Mouse (Mus musculus): ENCODE measurements around the gene Tbc1d22a. TPM values are rescaled to one million over a fixed set of nuclear protein-coding genes. Genes with fewer than 3 reads are reported as not detected.

Tbc1d22a gene
- polyA plus RNA-seq, 1 experiment, result 54.8 TPM

- TF ChIP-seq POLR2A (IDR thresholded peaks at IDR 0.05; ENCODE audit: low read depth, low read length) (no peak), CTCF (IDR thresholded peaks at IDR 0.05; ENCODE audit: extremely low read depth, insufficient read length, insufficient replicate concordance, low read depth, low read length) (no peak)
- H3K4me1 ChIP-seq (ENCODE audit: control insufficient read depth, insufficient read depth, insufficient read length, low read length), result peaks cover 2% of the 10 kb centered on the region; the same call in 1 of the 2 replicates
- H3K27me3 ChIP-seq (ENCODE audit: control insufficient read depth, insufficient read depth, low read length), result no peaks in the 10 kb centered on the region
- H3K36me3 ChIP-seq (ENCODE audit: control insufficient read depth, insufficient read depth, low read length), result peaks cover 2% of the 10 kb centered on the region; the same call in 1 of the 2 replicates
- H3K27ac ChIP-seq (ENCODE audit: insufficient read depth, low read depth, low read length), result no peak overlapping the region
- no peak overlapping the region for H3K4me3 ChIP-seq (ENCODE audit: low read depth, low read length)
- WGBS, result 94% methylated on average over 4 of the region's 4 CpGs
Measured at GRCm38 (mm10) chr15:86260111-86260510, 45.9 kb downstream of the Tbc1d22a start.

DNA sequence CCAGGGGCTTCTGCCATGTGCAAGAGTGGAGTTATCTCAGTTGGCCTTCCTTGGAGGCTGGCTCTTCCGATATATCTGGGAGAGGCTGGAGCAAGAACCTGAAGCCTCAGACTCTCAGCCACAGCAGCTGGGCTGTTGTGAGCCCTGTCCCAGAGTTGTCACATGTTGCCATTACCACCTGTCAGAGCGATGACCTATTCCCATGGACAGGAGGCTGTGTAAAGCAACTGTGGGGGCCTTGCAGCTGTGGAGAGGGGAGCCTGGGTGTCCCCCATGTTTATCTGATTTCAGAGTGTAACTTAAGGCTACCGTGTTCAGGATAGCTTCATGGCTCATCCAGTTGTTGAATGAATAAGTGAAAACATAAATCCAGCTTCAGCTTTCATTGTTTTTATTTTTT is 50.1 kb downstream of the Tbc1d22a start:
- Histone ChIP-seq H3K27me3 (ENCODE audit: control insufficient read depth, insufficient read depth, low read length) (no peaks in the 10 kb centered on the region), H3K36me3 (ENCODE audit: control insufficient read depth, insufficient read depth, low read length) (peaks cover 2% of the 10 kb centered on the region; the same call in 1 of the 2 replicates), H3K4me1 (ENCODE audit: control insufficient read depth, insufficient read depth, insufficient read length, low read length) (peaks cover 6% of the 10 kb centered on the region; the same call in 1 of the 2 replicates), H3K4me3 (ENCODE audit: low read depth, low read length) (no peak overlapping the region), H3K27ac (ENCODE audit: insufficient read depth, low read depth, low read length) (no peak overlapping the region)
- WGBS, result 86% methylated on average over 3 of the region's 3 CpGs
- TF ChIP-seq POLR2A (IDR thresholded peaks at IDR 0.05; ENCODE audit: low read depth, low read length), result no peak

GRCm38 (mm10) chr15:86264803-86265202 is 50.5 kb downstream of the Tbc1d22a start:
- TF ChIP-seq POLR2A (IDR thresholded peaks at IDR 0.05; ENCODE audit: low read depth, low read length), result no peak
- no peak for TF ChIP-seq CTCF (IDR thresholded peaks at IDR 0.05; ENCODE audit: extremely low read depth, insufficient read length, insufficient replicate concordance, low read depth, low read length)
- 80% methylated on average over 7 of the region's 7 CpGs for WGBS
- no peak overlapping the region for H3K4me3 ChIP-seq (ENCODE audit: low read depth, low read length)
- peaks cover 2% of the 10 kb centered on the region; the same call in 1 of the 2 replicates for H3K36me3 ChIP-seq (ENCODE audit: control insufficient read depth, insufficient read depth, low read length)
- H3K27ac ChIP-seq (ENCODE audit: insufficient read depth, low read depth, low read length), result no peak overlapping the region
- H3K27me3 ChIP-seq (ENCODE audit: control insufficient read depth, insufficient read depth, low read length), result no peaks in the 10 kb centered on the region
- H3K4me1 ChIP-seq (ENCODE audit: control insufficient read depth, insufficient read depth, insufficient read length, low read length), result peaks cover 6% of the 10 kb centered on the region; the same call in 1 of the 2 replicates

GRCm38 (mm10) chr15:86266975-86267374 is 52.7 kb downstream of the Tbc1d22a start:
- 79% methylated on average over 4 of the region's 4 CpGs for WGBS
- TF ChIP-seq CTCF (IDR thresholded peaks at IDR 0.05; ENCODE audit: extremely low read depth, insufficient read length, insufficient replicate concordance, low read depth, low read length), result no peak
- TF ChIP-seq POLR2A (IDR thresholded peaks at IDR 0.05; ENCODE audit: low read depth, low read length), result no peak
- H3K4me1 ChIP-seq (ENCODE audit: control insufficient read depth, insufficient read depth, insufficient read length, low read length), result peaks cover 6% of the 10 kb centered on the region; the same call in 1 of the 2 replicates
- no peak overlapping the region for H3K27ac ChIP-seq (ENCODE audit: insufficient read depth, low read depth, low read length)
- no peaks in the 10 kb centered on the region for H3K27me3 ChIP-seq (ENCODE audit: control insufficient read depth, insufficient read depth, low read length)
- H3K4me3 ChIP-seq (ENCODE audit: low read depth, low read length), result no peak overlapping the region
- H3K36me3 ChIP-seq (ENCODE audit: control insufficient read depth, insufficient read depth, low read length), result no peaks in the 10 kb centered on the region

DNA sequence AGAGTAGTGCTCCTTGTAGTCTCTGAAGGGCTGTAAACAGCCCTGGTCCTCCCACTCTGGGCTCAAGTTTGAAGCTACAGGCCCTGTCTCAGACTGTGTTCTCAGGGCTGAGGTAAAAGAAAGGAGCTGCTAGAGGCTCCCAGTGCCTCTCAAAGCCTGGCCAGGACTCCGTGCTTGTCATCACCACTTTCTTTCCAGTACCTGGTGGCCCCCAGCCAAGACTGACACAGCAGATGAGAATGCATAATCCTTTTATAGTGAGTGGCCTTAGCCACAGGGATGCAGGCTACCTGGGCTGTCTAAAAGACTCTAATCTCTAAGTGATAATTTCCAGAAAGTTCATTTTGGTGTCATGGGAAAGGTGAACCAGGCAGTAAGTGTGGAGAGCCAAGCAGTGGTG is 54.3 kb downstream of the Tbc1d22a start:
- TF ChIP-seq POLR2A (IDR thresholded peaks at IDR 0.05; ENCODE audit: low read depth, low read length) (no peak), CTCF (IDR thresholded peaks at IDR 0.05; ENCODE audit: extremely low read depth, insufficient read length, insufficient replicate concordance, low read depth, low read length) (no peak)
- H3K27me3 ChIP-seq (ENCODE audit: control insufficient read depth, insufficient read depth, low read length), result no peaks in the 10 kb centered on the region
- peaks cover 6% of the 10 kb centered on the region; the same call in 1 of the 2 replicates for H3K4me1 ChIP-seq (ENCODE audit: control insufficient read depth, insufficient read depth, insufficient read length, low read length)
- H3K36me3 ChIP-seq (ENCODE audit: control insufficient read depth, insufficient read depth, low read length), result no peaks in the 10 kb centered on the region
- no peak overlapping the region for H3K27ac ChIP-seq (ENCODE audit: insufficient read depth, low read depth, low read length)
- 56% methylated on average over 1 of the region's 1 CpGs for WGBS
- no peak overlapping the region for H3K4me3 ChIP-seq (ENCODE audit: low read depth, low read length)

DNA sequence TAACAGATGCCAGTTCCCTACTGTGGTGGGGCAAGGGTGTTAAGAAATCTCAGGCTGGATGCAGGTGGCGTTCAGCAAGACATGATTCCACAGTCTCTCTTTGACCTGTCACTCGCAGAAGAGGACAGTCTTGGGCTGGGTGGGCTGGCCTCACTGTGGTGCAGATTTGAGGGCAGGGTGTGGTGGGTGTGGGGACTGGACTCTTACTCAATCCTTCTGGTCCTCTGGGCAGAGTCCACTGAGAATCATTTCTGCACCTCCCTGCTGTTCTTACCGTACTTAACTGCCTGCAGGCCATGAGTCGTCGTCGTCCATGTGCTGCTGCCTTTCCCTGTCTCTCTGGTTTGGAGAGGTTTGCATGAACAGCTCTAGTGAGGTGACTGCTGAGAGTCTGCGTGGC is 61.5 kb downstream of the Tbc1d22a start:
- Histone ChIP-seq H3K4me3 (ENCODE audit: low read depth, low read length) (no peak overlapping the region), H3K4me1 (ENCODE audit: control insufficient read depth, insufficient read depth, insufficient read length, low read length) (peaks cover 17% of the 10 kb centered on the region), H3K36me3 (ENCODE audit: control insufficient read depth, insufficient read depth, low read length) (no peaks in the 10 kb centered on the region), H3K27ac (ENCODE audit: insufficient read depth, low read depth, low read length) (no peak overlapping the region; the same call in 1 of the 2 replicates), H3K27me3 (ENCODE audit: control insufficient read depth, insufficient read depth, low read length) (no peaks in the 10 kb centered on the region)
- WGBS, result 44% methylated on average over 7 of the region's 7 CpGs
- no peak for TF ChIP-seq CTCF (IDR thresholded peaks at IDR 0.05; ENCODE audit: extremely low read depth, insufficient read length, insufficient replicate concordance, low read depth, low read length)
- TF ChIP-seq POLR2A (IDR thresholded peaks at IDR 0.05; ENCODE audit: low read depth, low read length), result no peak

GRCm38 (mm10) chr15:86276538-86277264 is 62.4 kb downstream of the Tbc1d22a start:
- 92% methylated on average over 11 of the region's 11 CpGs for WGBS
- TF ChIP-seq CTCF (IDR thresholded peaks at IDR 0.05; ENCODE audit: extremely low read depth, insufficient read length, insufficient replicate concordance, low read depth, low read length), result no peak
- TF ChIP-seq POLR2A (IDR thresholded peaks at IDR 0.05; ENCODE audit: low read depth, low read length), result no peak

More at GRCm38 (mm10) chr15:86276538-86277264, 62.4 kb downstream of the Tbc1d22a start:
- Histone ChIP-seq H3K4me3 (ENCODE audit: low read depth, low read length) (no peak overlapping the region), H3K4me1 (ENCODE audit: control insufficient read depth, insufficient read depth, insufficient read length, low read length) (peaks cover 17% of the 10 kb centered on the region), H3K27me3 (ENCODE audit: control insufficient read depth, insufficient read depth, low read length) (no peaks in the 10 kb centered on the region), H3K27ac (ENCODE audit: insufficient read depth, low read depth, low read length) (no peak overlapping the region), H3K36me3 (ENCODE audit: control insufficient read depth, insufficient read depth, low read length) (no peaks in the 10 kb centered on the region)
